Mouse (Mus musculus) embryonic facial prominence, embryonic 10.5 days (tissue): ENCODE data around the gene Hoxd10. TPM values are rescaled to one million over a fixed set of nuclear protein-coding genes. Genes with fewer than 3 reads are reported as not detected.

Experiments
- DNase-seq: peaks from one replicate; pipeline ENCODE4 v3.0.0-alpha.2; 2017; ENCODE audit warnings: low spot score
- H3K27ac ChIP-seq: fragments of 300-500 bp; sonication (generic); replicated peaks from 2 replicates; pipeline ENCODE4 v1.5.1; 2016; ENCODE audit warnings: mild to moderate bottlenecking
- H3K27me3 ChIP-seq: fragments of 300-500 bp; sonication (generic); replicated peaks from 2 replicates; pipeline ENCODE4 v1.6.1; 2016; ENCODE audit warnings: low read depth, mild to moderate bottlenecking; ENCODE audit not compliant: poor library complexity, severe bottlenecking
- H3K36me3 ChIP-seq: fragments of 300-500 bp; sonication (generic); replicated peaks from 2 replicates; pipeline ENCODE4 v1.6.1; 2016; ENCODE audit warnings: mild to moderate bottlenecking, moderate library complexity
- H3K4me1 ChIP-seq: fragments of 300-500 bp; sonication (generic); 2 replicates; pipeline ENCODE4 v1.6.1; 2016
- H3K4me3 ChIP-seq: fragments of 300-500 bp; sonication (generic); 2 replicates; pipeline ENCODE4 v1.5.1; 2016; ENCODE audit warnings: mild to moderate bottlenecking, moderate library complexity
- H3K9me3 ChIP-seq: fragments of 300-500 bp; sonication (generic); 2 replicates; pipeline ENCODE4 v1.6.1; 2016; ENCODE audit warnings: mild to moderate bottlenecking
- WGBS: fragments of 180-500 bp; shearing (Covaris S2); methylation state at CpG from one replicate; pipeline ENCODE4 v1.1.7; 2016; 5-methylcytosine and 5-hydroxymethylcytosine counted together
- polyA plus RNA-seq: library from polyadenylated mRNA; unstranded; fragments of >200 nt; fragmentation: Nextera tagmentation; extraction: Ambion mirVana; gene quantifications from 2 replicates; pipeline ENCODE4 v1.2.1, GENCODE M21; 2016

Hoxd10 gene
- polyA plus RNA-seq, 1 experiment from 2014 or later = not detected

- no peaks in the 10 kb centered on the region for H3K36me3 ChIP-seq
- no peak for DNase-seq
- no peak overlapping the region for H3K27ac ChIP-seq
- peaks cover 20% of the 10 kb centered on the region for H3K4me1 ChIP-seq
- H3K4me3 ChIP-seq = no peak overlapping the region
- WGBS = under 1% methylated on average over 23 of the region's 23 CpGs
- H3K9me3 ChIP-seq = no peaks in the 10 kb centered on the region
- peaks cover 100% of the 10 kb centered on the region for H3K27me3 ChIP-seq
Measured at GRCm38 (mm10) chr2:74679980-74680379, 11.7 kb upstream of the Hoxd10 start.

- no peaks in the 10 kb centered on the region for H3K36me3 ChIP-seq
- no peaks in the 10 kb centered on the region for H3K9me3 ChIP-seq
- H3K27ac ChIP-seq = no peak overlapping the region
- WGBS = 1% methylated on average over 21 of the region's 21 CpGs
- peaks cover 100% of the 10 kb centered on the region for H3K27me3 ChIP-seq
- DNase-seq = peak; percentile 43
- peaks cover 17% of the 10 kb centered on the region for H3K4me1 ChIP-seq
- H3K4me3 ChIP-seq = no peak overlapping the region
Measured at GRCm38 (mm10) chr2:74680561-74681398, 10.9 kb upstream of the Hoxd10 start.

- Histone ChIP-seq H3K27ac (no peak overlapping the region), H3K9me3 (no peaks in the 10 kb centered on the region), H3K27me3 (peaks cover 100% of the 10 kb centered on the region), H3K4me1 (peaks cover 17% of the 10 kb centered on the region), H3K4me3 (peak overlapping the region; percentile 39), H3K36me3 (no peaks in the 10 kb centered on the region)
- DNase-seq = peak; percentile 68
- under 1% methylated on average over 78 of the region's 78 CpGs for WGBS
Measured at GRCm38 (mm10) chr2:74681594-74682531, 9.9 kb upstream of the Hoxd10 start.

- Histone ChIP-seq H3K27ac (no peak overlapping the region), H3K9me3 (no peaks in the 10 kb centered on the region), H3K4me3 (peak overlapping the region; percentile 39), H3K4me1 (peaks cover 17% of the 10 kb centered on the region), H3K27me3 (peaks cover 100% of the 10 kb centered on the region), H3K36me3 (no peaks in the 10 kb centered on the region)
- WGBS = under 1% methylated on average over 51 of the region's 51 CpGs
- no peak for DNase-seq
Measured at GRCm38 (mm10) chr2:74682796-74683195, 8.9 kb upstream of the Hoxd10 start.

- Histone ChIP-seq H3K27me3 (peaks cover 100% of the 10 kb centered on the region), H3K4me1 (peaks cover 17% of the 10 kb centered on the region), H3K27ac (no peak overlapping the region), H3K4me3 (no peak overlapping the region), H3K9me3 (no peaks in the 10 kb centered on the region), H3K36me3 (no peaks in the 10 kb centered on the region)
- peak; percentile 59 for DNase-seq
- WGBS = under 1% methylated on average over 18 of the region's 18 CpGs
Measured at GRCm38 (mm10) chr2:74683471-74683951, 8.2 kb upstream of the Hoxd10 start.

- DNase-seq = peak; percentile 43
- H3K36me3 ChIP-seq = no peaks in the 10 kb centered on the region
- no peak overlapping the region for H3K4me3 ChIP-seq
- 2% methylated on average over 12 of the region's 12 CpGs for WGBS
- no peaks in the 10 kb centered on the region for H3K9me3 ChIP-seq
- H3K4me1 ChIP-seq = peaks cover 17% of the 10 kb centered on the region
- H3K27ac ChIP-seq = no peak overlapping the region
- peaks cover 100% of the 10 kb centered on the region for H3K27me3 ChIP-seq
Measured at GRCm38 (mm10) chr2:74684106-74684505, 7.6 kb upstream of the Hoxd10 start.

GRCm38 (mm10) chr2:74685059-74685603 is 6.6 kb upstream of the Hoxd10 start:
- no peak overlapping the region for H3K4me3 ChIP-seq
- peaks cover 17% of the 10 kb centered on the region for H3K4me1 ChIP-seq
- WGBS = 8% methylated on average over 4 of the region's 4 CpGs
- H3K9me3 ChIP-seq = no peaks in the 10 kb centered on the region
- H3K36me3 ChIP-seq = no peaks in the 10 kb centered on the region
- peaks cover 100% of the 10 kb centered on the region for H3K27me3 ChIP-seq
- no peak overlapping the region for H3K27ac ChIP-seq
- DNase-seq = peak; percentile 14

GRCm38 (mm10) chr2:74686301-74686987 is 5.3 kb upstream of the Hoxd10 start:
- peaks cover 100% of the 10 kb centered on the region for H3K27me3 ChIP-seq
- no peak overlapping the region for H3K27ac ChIP-seq
- H3K4me1 ChIP-seq = peaks cover 20% of the 10 kb centered on the region
- DNase-seq = peak; percentile 80
- H3K36me3 ChIP-seq = no peaks in the 10 kb centered on the region
- H3K4me3 ChIP-seq = no peak overlapping the region
- 4% methylated on average over 17 of the region's 17 CpGs for WGBS
- no peaks in the 10 kb centered on the region for H3K9me3 ChIP-seq

- Histone ChIP-seq H3K27ac (no peak overlapping the region), H3K4me3 (no peak overlapping the region)
Measured at GRCm38 (mm10) chr2:74686988-74687697, 4.6 kb upstream of the Hoxd10 start.

GRCm38 (mm10) chr2:74687698-74688555 is 3.8 kb upstream of the Hoxd10 start:
- Histone ChIP-seq H3K27ac (no peak overlapping the region), H3K9me3 (no peaks in the 10 kb centered on the region), H3K4me1 (peaks cover 9% of the 10 kb centered on the region), H3K4me3 (no peak overlapping the region), H3K27me3 (peaks cover 100% of the 10 kb centered on the region), H3K36me3 (no peaks in the 10 kb centered on the region)
- DNase-seq = peak; percentile 62
- WGBS = under 1% methylated on average over 31 of the region's 31 CpGs

More at GRCm38 (mm10) chr2:74686988-74687697, 4.6 kb upstream of the Hoxd10 start:
- no peaks in the 10 kb centered on the region for H3K9me3 ChIP-seq
- H3K27me3 ChIP-seq = peaks cover 100% of the 10 kb centered on the region
- H3K36me3 ChIP-seq = no peaks in the 10 kb centered on the region
- peaks cover 17% of the 10 kb centered on the region for H3K4me1 ChIP-seq
- WGBS = under 1% methylated on average over 27 of the region's 27 CpGs
- DNase-seq = peak; percentile 54
